Mouse (Mus musculus) lung, embryonic 15.5 days (tissue): ENCODE results near the gene Sart3. TPM values are rescaled to one million over a fixed set of nuclear protein-coding genes. Genes with fewer than 3 reads are reported as not detected.

Experiments
- ATAC-seq: fragments of 200-750 bp; cut with Nextera tagmentation; 2 replicates; pipeline ENCODE4 v1.8.0; 2017; ENCODE audit warnings: moderate number of reproducible peaks, borderline replicate concordance; ENCODE audit not compliant: low FRiP score, low TSS enrichment; ENCODE audit errors: extremely low read depth
- H3K27ac ChIP-seq: fragments of 300-500 bp; sonication (generic); 2 replicates; pipeline ENCODE4 v1.5.1; 2015; ENCODE audit warnings: moderate library complexity, mild to moderate bottlenecking, inconsistent platforms
- H3K27me3 ChIP-seq: fragments of 300-500 bp; sonication (generic); 2 replicates; pipeline ENCODE4 v1.6.1; 2015; ENCODE audit warnings: inconsistent platforms
- H3K36me3 ChIP-seq: fragments of 300-500 bp; sonication (generic); 2 replicates; pipeline ENCODE4 v1.6.1; 2015; ENCODE audit warnings: inconsistent platforms
- H3K4me1 ChIP-seq: fragments of 300-500 bp; sonication (generic); 2 replicates; pipeline ENCODE4 v1.6.1; 2015; ENCODE audit warnings: inconsistent platforms
- H3K4me2 ChIP-seq: fragments of 300-500 bp; sonication (generic); 2 replicates; pipeline ENCODE4 v1.6.1; 2015; ENCODE audit warnings: inconsistent platforms, mild to moderate bottlenecking, moderate library complexity
- H3K4me3 ChIP-seq: fragments of 300-500 bp; sonication (generic); 2 replicates; pipeline ENCODE4 v1.5.1; 2015; ENCODE audit warnings: mild to moderate bottlenecking, inconsistent platforms
- H3K9ac ChIP-seq: fragments of 300-500 bp; sonication (generic); 2 replicates; pipeline ENCODE4 v1.6.1; 2015; ENCODE audit warnings: inconsistent platforms
- H3K9me3 ChIP-seq: fragments of 300-500 bp; sonication (generic); 2 replicates; pipeline ENCODE4 v1.6.1; 2016; ENCODE audit warnings: inconsistent platforms
- WGBS: fragments of 180-500 bp; shearing (Covaris S2); methylation state at CpG from one replicate; pipeline ENCODE4 v1.1.7; 2015; 5-methylcytosine and 5-hydroxymethylcytosine counted together
- polyA plus RNA-seq: library from polyadenylated mRNA; unstranded; fragments of >200 nt; fragmentation: Nextera tagmentation; extraction: Ambion mirVana; gene quantifications from 2 replicates; pipeline ENCODE4 v1.2.1, GENCODE M21; 2015

Gene Sart3
- polyA plus RNA-seq, 1 experiment from 2014 or later, result 58.8 TPM

DNA sequence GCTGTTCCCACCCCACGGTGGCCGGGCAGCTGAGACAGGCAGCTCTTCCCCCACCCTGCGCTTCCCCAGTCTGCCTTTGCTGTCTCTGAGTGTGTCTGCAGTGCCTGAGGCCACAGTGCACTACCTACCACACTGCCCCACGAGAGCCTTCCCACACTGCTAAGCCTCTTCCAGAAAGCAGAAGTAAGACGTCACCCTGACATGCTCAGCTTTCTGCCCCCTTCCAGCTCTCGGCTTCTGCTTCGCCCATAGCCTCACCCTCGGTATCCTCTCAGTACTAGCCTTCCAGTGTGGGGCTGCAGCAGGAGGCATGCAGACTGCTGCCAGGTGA is 4.6 kb upstream of the Sart3 start:
- peaks cover 30% of the 10 kb centered on the region for H3K36me3 ChIP-seq
- no peak overlapping the region for H3K9ac ChIP-seq

DNA sequence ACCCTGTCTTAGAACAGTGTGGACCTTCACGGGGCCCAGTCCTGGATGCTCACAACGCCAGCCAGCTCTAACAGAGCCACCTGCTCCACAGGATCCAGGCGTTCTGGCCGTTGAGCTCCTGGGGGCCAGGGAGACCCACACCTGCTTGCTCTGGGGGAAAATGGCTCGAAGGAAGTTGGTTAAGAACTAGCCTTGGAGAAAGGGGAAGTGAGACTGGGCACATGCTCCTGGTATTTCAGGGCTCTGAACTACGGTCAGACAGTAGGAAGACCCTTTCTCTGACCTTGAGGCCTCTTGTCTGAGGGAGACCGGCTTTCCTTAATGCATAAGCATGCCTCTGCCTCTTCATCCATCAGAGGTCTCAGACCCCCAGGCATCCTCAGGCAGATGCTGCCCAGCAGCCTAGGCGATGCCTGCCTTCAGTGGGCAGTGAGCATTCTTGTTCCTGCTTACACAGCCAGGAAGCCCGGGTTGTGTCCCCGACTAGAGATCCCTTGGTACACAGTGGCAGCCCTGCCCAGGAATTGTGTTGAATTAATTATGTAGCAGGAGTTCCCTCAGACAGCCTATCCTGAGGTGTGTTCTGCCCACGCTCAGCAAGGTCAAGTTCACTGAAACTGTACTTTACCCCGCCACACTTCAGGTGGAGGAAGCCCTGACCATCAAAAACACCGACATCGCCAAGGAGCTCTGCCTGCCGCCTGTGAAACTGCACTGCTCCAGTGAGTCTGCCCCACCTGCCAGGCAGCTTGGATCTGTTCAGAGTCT is 4.0 kb upstream of the Sart3 start:
- H3K27ac ChIP-seq, result no peak overlapping the region
- no peak overlapping the region for H3K4me3 ChIP-seq
- no peak overlapping the region for H3K4me2 ChIP-seq
- no peaks in the 10 kb centered on the region for H3K27me3 ChIP-seq
- H3K36me3 ChIP-seq, result peaks cover 30% of the 10 kb centered on the region
- H3K9me3 ChIP-seq, result no peaks in the 10 kb centered on the region
- no peak overlapping the region for H3K9ac ChIP-seq
- no peak for ATAC-seq
- peaks cover 10% of the 10 kb centered on the region for H3K4me1 ChIP-seq
- 92% methylated on average over 15 of the region's 15 CpGs for WGBS

More for the DNA sequence above, 4.6 kb upstream of the Sart3 start:
- 84% methylated on average over 8 of the region's 8 CpGs for WGBS
- Histone ChIP-seq H3K4me3 (no peak overlapping the region), H3K9me3 (no peaks in the 10 kb centered on the region), H3K4me2 (no peak overlapping the region), H3K27ac (no peak overlapping the region), H3K27me3 (no peaks in the 10 kb centered on the region), H3K4me1 (peaks cover 10% of the 10 kb centered on the region)
- no peak for ATAC-seq

- no peak overlapping the region for H3K9ac ChIP-seq
- no peak for ATAC-seq
These were observed 3.3 kb upstream of the Sart3 start for GRCm38 (mm10) chr5:113775585-113775984.

GRCm38 (mm10) chr5:113773664-113774063 is 1.4 kb upstream of the Sart3 start:
- Histone ChIP-seq H3K4me3 (peak overlapping the region; percentile 99), H3K9me3 (no peaks in the 10 kb centered on the region), H3K36me3 (peaks cover 32% of the 10 kb centered on the region), H3K27ac (no peak overlapping the region), H3K27me3 (no peaks in the 10 kb centered on the region), H3K4me1 (peaks cover 26% of the 10 kb centered on the region), H3K9ac (peak overlapping the region; percentile 57), H3K4me2 (peak overlapping the region; percentile 89)
- WGBS, result under 1% methylated on average over 7 of the region's 7 CpGs
- no peak for ATAC-seq

More at GRCm38 (mm10) chr5:113775585-113775984, 3.3 kb upstream of the Sart3 start:
- H3K36me3 ChIP-seq, result peaks cover 30% of the 10 kb centered on the region
- no peaks in the 10 kb centered on the region for H3K9me3 ChIP-seq
- no peak overlapping the region for H3K4me3 ChIP-seq
- H3K27me3 ChIP-seq, result no peaks in the 10 kb centered on the region
- H3K4me2 ChIP-seq, result no peak overlapping the region
- H3K27ac ChIP-seq, result no peak overlapping the region
- peaks cover 13% of the 10 kb centered on the region for H3K4me1 ChIP-seq
- WGBS, result 89% methylated on average over 10 of the region's 10 CpGs

- WGBS, result under 1% methylated on average over 35 of the region's 38 CpGs
- Histone ChIP-seq H3K4me2 (peak overlapping the region; percentile 89), H3K9me3 (no peaks in the 10 kb centered on the region), H3K9ac (peak overlapping the region; percentile 57), H3K4me3 (peak overlapping the region; percentile 99), H3K4me1 (peaks cover 26% of the 10 kb centered on the region), H3K27me3 (no peaks in the 10 kb centered on the region), H3K27ac (peak overlapping the region; percentile 5; the same call in 1 of the 2 replicates), H3K36me3 (peaks cover 39% of the 10 kb centered on the region)
- peak; percentile 32 for ATAC-seq
These were observed 702 bp upstream of the Sart3 start for GRCm38 (mm10) chr5:113772905-113773519.

DNA sequence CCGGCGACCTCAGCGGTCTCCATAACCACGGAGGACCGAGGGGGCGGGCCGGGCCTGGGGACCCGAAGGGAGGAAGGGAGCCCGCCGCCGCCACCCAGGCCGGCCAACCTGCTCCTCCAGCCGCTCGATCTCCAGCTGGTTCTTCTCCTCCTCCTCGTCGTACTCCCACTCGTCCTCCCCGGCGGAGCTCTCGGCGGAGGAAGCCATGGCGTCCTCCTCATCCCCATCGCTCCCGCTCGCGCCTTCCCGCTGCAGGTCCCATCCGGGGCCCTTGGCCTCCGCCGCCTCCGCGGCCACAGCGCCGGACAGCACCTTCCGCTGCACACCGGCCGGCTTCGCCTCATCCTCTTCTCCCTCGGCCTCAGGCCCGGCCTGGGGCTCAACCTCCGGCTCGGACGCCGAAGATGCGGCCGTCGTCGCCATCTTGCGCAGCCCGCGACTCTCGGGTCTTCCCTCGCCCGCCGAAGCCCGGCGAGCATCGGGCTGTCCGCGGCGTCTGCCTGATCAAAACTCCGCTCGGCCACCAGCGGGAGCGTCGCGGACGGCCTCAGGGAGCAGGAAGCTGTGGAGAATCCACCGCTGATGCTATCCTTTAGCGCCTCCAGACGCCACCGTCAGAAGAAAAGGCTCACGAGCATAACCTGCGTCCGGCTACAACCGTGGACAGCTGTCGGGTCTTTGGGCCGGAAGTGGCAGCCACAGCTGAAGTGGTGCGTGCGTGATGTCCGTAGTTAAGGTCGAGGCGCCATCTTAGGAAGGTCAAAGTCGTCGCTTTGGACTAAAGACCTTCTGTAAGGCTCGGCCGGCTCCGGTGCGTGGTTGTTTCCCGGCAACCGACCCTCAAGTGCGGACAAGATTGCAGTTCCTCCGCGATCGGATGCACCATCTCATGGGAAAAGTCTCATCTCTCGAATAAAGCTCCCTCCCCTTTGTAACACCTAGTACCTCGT is 822 bp downstream of the Sart3 start:
- H3K9ac ChIP-seq, result peak overlapping the region; percentile 94
- peaks cover 43% of the 10 kb centered on the region for H3K36me3 ChIP-seq
- ATAC-seq, result peak; percentile 87
- peak overlapping the region; percentile 96 for H3K27ac ChIP-seq
- no peaks in the 10 kb centered on the region for H3K9me3 ChIP-seq
- peaks cover 26% of the 10 kb centered on the region for H3K4me1 ChIP-seq
- WGBS, result under 1% methylated on average over 95 of the region's 97 CpGs
- peak overlapping the region; percentile 99 for H3K4me3 ChIP-seq
- no peaks in the 10 kb centered on the region for H3K27me3 ChIP-seq
- H3K4me2 ChIP-seq, result peak overlapping the region; percentile 89

GRCm38 (mm10) chr5:113768806-113769205 is 3.5 kb downstream of the Sart3 start:
- no peaks in the 10 kb centered on the region for H3K27me3 ChIP-seq
- no peak overlapping the region for H3K4me3 ChIP-seq
- WGBS, result 88% methylated on average over 8 of the region's 8 CpGs
- no peak overlapping the region for H3K27ac ChIP-seq
- no peak overlapping the region for H3K4me2 ChIP-seq
- no peak overlapping the region for H3K9ac ChIP-seq
- H3K9me3 ChIP-seq, result no peaks in the 10 kb centered on the region
- peaks cover 23% of the 10 kb centered on the region for H3K4me1 ChIP-seq
- no peak for ATAC-seq
- peaks cover 32% of the 10 kb centered on the region for H3K36me3 ChIP-seq

- Histone ChIP-seq H3K27ac (no peak overlapping the region), H3K36me3 (peaks cover 62% of the 10 kb centered on the region), H3K27me3 (no peaks in the 10 kb centered on the region), H3K9ac (no peak overlapping the region), H3K4me3 (no peak overlapping the region), H3K4me1 (peaks cover 16% of the 10 kb centered on the region), H3K9me3 (no peaks in the 10 kb centered on the region), H3K4me2 (no peak overlapping the region)
- ATAC-seq, result no peak
- WGBS, result 86% methylated on average over 13 of the region's 13 CpGs
These were observed 6.4 kb downstream of the Sart3 start for GRCm38 (mm10) chr5:113765641-113766526.

DNA sequence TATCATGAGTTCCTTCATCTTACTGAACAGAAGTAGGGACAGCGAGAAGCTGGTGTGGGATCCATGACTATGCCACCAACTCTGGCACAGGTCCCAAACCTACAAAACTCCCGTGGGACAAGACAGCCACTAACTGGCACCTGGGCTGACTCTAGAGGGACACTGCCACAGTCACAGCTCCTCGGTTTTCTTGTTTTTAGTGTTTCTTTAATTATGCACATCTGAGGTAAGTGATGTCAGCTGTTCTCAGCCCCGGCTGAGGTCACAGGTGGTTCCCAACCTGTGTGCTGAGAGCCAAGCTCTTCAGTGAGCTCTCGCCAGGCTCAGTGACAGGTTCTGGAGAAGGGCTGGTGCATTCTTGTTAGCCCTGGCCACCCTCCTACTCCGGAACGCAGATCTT is 7.9 kb downstream of the Sart3 start:
- Histone ChIP-seq H3K36me3 (peaks cover 75% of the 10 kb centered on the region), H3K9me3 (no peaks in the 10 kb centered on the region), H3K9ac (no peak overlapping the region), H3K27me3 (no peaks in the 10 kb centered on the region), H3K4me2 (no peak overlapping the region), H3K4me3 (no peak overlapping the region), H3K4me1 (peaks cover 1% of the 10 kb centered on the region), H3K27ac (no peak overlapping the region)
- WGBS, result 88% methylated on average over 7 of the region's 7 CpGs
- ATAC-seq, result no peak

GRCm38 (mm10) chr5:113761585-113761984 is 10.7 kb downstream of the Sart3 start:
- Histone ChIP-seq H3K36me3 (peaks cover 79% of the 10 kb centered on the region), H3K4me2 (no peak overlapping the region), H3K27ac (no peak overlapping the region), H3K9ac (no peak overlapping the region), H3K4me3 (no peak overlapping the region), H3K9me3 (no peaks in the 10 kb centered on the region), H3K4me1 (peaks cover 6% of the 10 kb centered on the region), H3K27me3 (no peaks in the 10 kb centered on the region)
- ATAC-seq, result no peak
- whole genome bisulfite sequencing, result 91% methylated on average over 2 of the region's 2 CpGs
